16 mouse cellular contexts compared by ENCODE assay signal in the genomic region with DNA sequence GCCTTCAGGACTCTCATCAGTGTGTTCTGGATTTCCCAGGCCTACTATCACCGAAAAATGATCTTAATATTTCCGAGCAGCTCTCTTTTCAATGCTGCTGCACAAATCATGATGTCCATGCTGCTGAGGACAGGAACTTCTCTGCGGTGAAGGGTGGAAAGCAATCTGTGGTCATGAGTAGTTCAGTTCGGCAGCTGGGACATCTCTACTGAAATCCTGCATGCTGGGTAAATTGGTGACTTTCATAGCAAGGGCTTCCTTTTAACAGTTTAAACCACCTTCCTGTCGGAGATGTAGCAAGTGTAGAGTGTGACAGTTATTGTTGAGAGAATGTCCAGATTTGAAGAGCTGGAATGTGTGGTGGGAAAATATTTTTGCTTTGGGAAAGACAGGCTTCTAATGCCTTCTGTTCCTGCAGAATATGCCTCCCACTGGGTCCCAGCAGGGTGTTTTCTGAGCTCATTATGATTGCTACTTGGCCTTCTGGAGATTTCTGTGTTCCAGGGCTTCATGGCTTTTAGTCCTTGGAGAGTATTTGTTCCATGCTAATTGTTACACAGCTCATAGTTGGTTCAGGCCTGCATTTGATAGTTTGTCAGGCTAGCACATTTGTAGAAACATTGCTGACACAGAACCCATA.
DNase-seq lines count a peak whose midpoint lies in the region; ATAC-seq lines count a peak whose summit lies in the region.
"Had no signal": no experiment of that assay in that cellular context is flagged by ENCODE, and none has a peak within 500 bp of the region (broad histone marks: within the 10 kb centered on the region; RNA-seq: fewer than 3 reads in every experiment).

No protein-coding gene starts in this region.

- 83% methylated on average over 5 of the region's 5 CpGs for WGBS in kidney, embryonic 15.5 days

- ATAC-seq in kidney, embryonic 15.5 days (replicated peaks; ENCODE audit: low FRiP score) = no peak
- ATAC-seq in cerebellum, adult (ENCODE audit: insufficient number of reproducible peaks, low FRiP score, low TSS enrichment) = peak; percentile 23; the same call in 1 of the 2 replicates
- ATAC-seq: forebrain, postnatal 0 days had no signal

- H3K9me3 ChIP-seq in kidney, embryonic 15.5 days (replicated peaks) = no peaks in the 10 kb centered on the region
- H3K9me3 ChIP-seq: hindbrain, embryonic 15.5 days; limb, embryonic 12.5 days; neural tube, embryonic 13.5 days had no signal

- no peak overlapping the region for H3K4me3 ChIP-seq in kidney, embryonic 15.5 days (replicated peaks)
- H3K4me3 ChIP-seq: hindbrain, embryonic 15.5 days; limb, embryonic 12.5 days; neural tube, embryonic 13.5 days had no signal

- H3K27ac ChIP-seq in kidney, embryonic 15.5 days = no peak overlapping the region
- H3K27ac ChIP-seq: hindbrain, embryonic 15.5 days; limb, embryonic 12.5 days; neural tube, embryonic 13.5 days had no signal

- no peaks in the 10 kb centered on the region for H3K36me3 ChIP-seq in kidney, embryonic 15.5 days
- H3K36me3 ChIP-seq: hindbrain, embryonic 15.5 days; limb, embryonic 12.5 days; neural tube, embryonic 13.5 days had no signal

- no peak overlapping the region for H3K4me2 ChIP-seq in kidney, embryonic 15.5 days
- H3K4me2 ChIP-seq: hindbrain, embryonic 15.5 days; limb, embryonic 12.5 days; neural tube, embryonic 13.5 days had no signal

- H3K9ac ChIP-seq in kidney, embryonic 15.5 days = no peak overlapping the region
- H3K9ac ChIP-seq: forebrain, postnatal 0 days; hindbrain, embryonic 15.5 days; limb, embryonic 12.5 days; neural tube, embryonic 13.5 days had no signal

- no peaks in the 10 kb centered on the region for H3K27me3 ChIP-seq in kidney, embryonic 15.5 days
- H3K27me3 ChIP-seq: hindbrain, embryonic 15.5 days; limb, embryonic 12.5 days; neural tube, embryonic 13.5 days had no signal

- DNase-seq in kidney, postnatal 10 days = peak; percentile 12
- DNase-seq in cerebellum, adult 8-10 months = peak; percentile 20
- peak; percentile 62 for DNase-seq in layer of hippocampus, adult 9-11 months
- DNase-seq in B cell, adult 2 months = no peak
- no peak for DNase-seq in ovary, postnatal 10 days (ENCODE audit: low spot score)
- DNase-seq: adrenal gland, postnatal 10 days; forebrain, postnatal 0 days; kidney, postnatal 14 days; lung, adult 2 months; right cerebral cortex, postnatal 14 days; thymus, postnatal 14 days had no signal

- no peaks in the 10 kb centered on the region for H3K4me1 ChIP-seq in kidney, embryonic 15.5 days
- H3K4me1 ChIP-seq: hindbrain, embryonic 15.5 days; limb, embryonic 12.5 days had no signal

Comparison
In these comparisons a context has a peak if more than half of its experiments do, and no peak if none do; other contexts are left out.
1. DNase-seq: peak in kidney, postnatal 10 days (single experiment), cerebellum, adult 8-10 months (single experiment) and layer of hippocampus, adult 9-11 months (single experiment); none in B cell, adult 2 months (0 of 2) and ovary, postnatal 10 days (single experiment).